Mouse (Mus musculus): ENCODE data around the gene 1700102P08Rik.

Gene 1700102P08Rik

GRCm38 (mm10) chr9:108409535-108409934, 16.9 kb downstream of the 1700102P08Rik start:
- no peak for DNase-seq (ENCODE audit: extremely low read depth, insufficient read length, low spot score)

GRCm38 (mm10) chr9:108411381-108411942, 18.9 kb downstream of the 1700102P08Rik start:
- no peak for DNase-seq (ENCODE audit: extremely low read depth, insufficient read length, low spot score)

GRCm38 (mm10) chr9:108412221-108412620, 19.6 kb downstream of the 1700102P08Rik start:
- DNase-seq (ENCODE audit: extremely low read depth, insufficient read length, low spot score): no peak

- no peak for DNase-seq (ENCODE audit: extremely low read depth, insufficient read length, low spot score)
Observed at GRCm38 (mm10) chr9:108428384-108428783, 35.8 kb downstream of the 1700102P08Rik start, which contains the start of gene Ccdc36. Ccdc36 (minus strand) TSS chr9:108428484.

GRCm38 (mm10) chr9:108431431-108432067, 38.9 kb downstream of the 1700102P08Rik start:
- no peak for DNase-seq (ENCODE audit: extremely low read depth, insufficient read length, low spot score)

GRCm38 (mm10) chr9:108436182-108436581, 43.6 kb downstream of the 1700102P08Rik start, which contains the start of gene BC048562:
BC048562 (plus strand) TSS chr9:108436482.
- DNase-seq (ENCODE audit: extremely low read depth, insufficient read length, low spot score): no peak

- no peak for DNase-seq (ENCODE audit: extremely low read depth, insufficient read length, low spot score)
Observed at GRCm38 (mm10) chr9:108439176-108439575, 46.6 kb downstream of the 1700102P08Rik start.

GRCm38 (mm10) chr9:108440485-108440884, 47.9 kb downstream of the 1700102P08Rik start:
- DNase-seq (ENCODE audit: extremely low read depth, insufficient read length, low spot score): no peak

- no peak for DNase-seq (ENCODE audit: extremely low read depth, insufficient read length, low spot score)
Observed at GRCm38 (mm10) chr9:108441236-108441919, 48.8 kb downstream of the 1700102P08Rik start.

GRCm38 (mm10) chr9:108445125-108445524, 52.5 kb downstream of the 1700102P08Rik start:
- no peak for DNase-seq (ENCODE audit: extremely low read depth, insufficient read length, low spot score)

GRCm38 (mm10) chr9:108449860-108450259, 57.3 kb downstream of the 1700102P08Rik start:
- no peak for DNase-seq (ENCODE audit: extremely low read depth, insufficient read length, low spot score)

GRCm38 (mm10) chr9:108450292-108451169, 57.9 kb downstream of the 1700102P08Rik start:
- DNase-seq (ENCODE audit: extremely low read depth, insufficient read length, low spot score): no peak

GRCm38 (mm10) chr9:108451170-108451493, 58.5 kb downstream of the 1700102P08Rik start:
- DNase-seq (ENCODE audit: extremely low read depth, insufficient read length, low spot score): no peak

- no peak for DNase-seq (ENCODE audit: extremely low read depth, insufficient read length, low spot score)
Observed at GRCm38 (mm10) chr9:108451519-108452160, 59.0 kb downstream of the 1700102P08Rik start.

GRCm38 (mm10) chr9:108452291-108452906, 59.8 kb downstream of the 1700102P08Rik start:
- no peak for DNase-seq (ENCODE audit: extremely low read depth, insufficient read length, low spot score)

- no peak for DNase-seq (ENCODE audit: extremely low read depth, insufficient read length, low spot score)
Observed at GRCm38 (mm10) chr9:108452911-108453310, 60.3 kb downstream of the 1700102P08Rik start.

GRCm38 (mm10) chr9:108453458-108453857, 60.9 kb downstream of the 1700102P08Rik start:
- DNase-seq (ENCODE audit: extremely low read depth, insufficient read length, low spot score): no peak

GRCm38 (mm10) chr9:108454429-108454828, 61.8 kb downstream of the 1700102P08Rik start:
- DNase-seq (ENCODE audit: extremely low read depth, insufficient read length, low spot score): no peak

- DNase-seq (ENCODE audit: extremely low read depth, insufficient read length, low spot score): no peak
Observed at GRCm38 (mm10) chr9:108455747-108456571, 63.4 kb downstream of the 1700102P08Rik start.
